Mouse (Mus musculus) embryonic facial prominence, embryonic 12.5 days (tissue): ENCODE measurements around the gene Ube2d1. TPM values are rescaled to one million over a fixed set of nuclear protein-coding genes. Genes with fewer than 3 reads are reported as not detected.

ENCODE experiments used
- ATAC-seq: fragments of 200-750 bp; cut with Nextera tagmentation; 2 replicates; pipeline ENCODE4 v1.8.0; 2017; ENCODE audit not compliant: insufficient number of reproducible peaks, insufficient read depth, low FRiP score, low TSS enrichment
- H3K27ac ChIP-seq: fragments of 300-500 bp; sonication (generic); 2 replicates; pipeline ENCODE4 v1.5.1; 2016; ENCODE audit warnings: mild to moderate bottlenecking
- H3K27me3 ChIP-seq: fragments of 300-500 bp; sonication (generic); 2 replicates; pipeline ENCODE4 v1.6.1; 2016; ENCODE audit warnings: mild to moderate bottlenecking, moderate library complexity
- H3K36me3 ChIP-seq: fragments of 300-500 bp; sonication (generic); 2 replicates; pipeline ENCODE4 v1.6.1; 2016; ENCODE audit warnings: mild to moderate bottlenecking
- H3K4me1 ChIP-seq: fragments of 300-500 bp; sonication (generic); 2 replicates; pipeline ENCODE4 v1.6.1; 2016
- H3K4me2 ChIP-seq: fragments of 300-500 bp; sonication (generic); replicated peaks from 2 replicates; pipeline ENCODE4 v1.6.1; 2016; ENCODE audit warnings: mild to moderate bottlenecking, moderate library complexity
- H3K4me3 ChIP-seq: fragments of 300-500 bp; sonication (generic); 2 replicates; pipeline ENCODE4 v1.5.1; 2016; ENCODE audit warnings: mild to moderate bottlenecking
- H3K9ac ChIP-seq: fragments of 300-500 bp; sonication (generic); 2 replicates; pipeline ENCODE4 v1.6.1; 2016; ENCODE audit warnings: mild to moderate bottlenecking, moderate library complexity
- H3K9me3 ChIP-seq: fragments of 300-500 bp; sonication (generic); 2 replicates; pipeline ENCODE4 v1.6.1; 2016; ENCODE audit warnings: mild to moderate bottlenecking, moderate library complexity
- WGBS: fragments of 180-500 bp; shearing (Covaris S2); methylation state at CpG from one replicate; pipeline ENCODE4 v1.1.7; 2016; 5-methylcytosine and 5-hydroxymethylcytosine counted together
- polyA plus RNA-seq: library from polyadenylated mRNA; unstranded; fragments of >200 nt; fragmentation: Nextera tagmentation; extraction: Ambion mirVana; gene quantifications from 2 replicates; pipeline ENCODE4 v1.2.1, GENCODE M21; 2016

Ube2d1 gene
- polyA plus RNA-seq, 1 experiment from 2014 or later: 86.5 TPM

DNA sequence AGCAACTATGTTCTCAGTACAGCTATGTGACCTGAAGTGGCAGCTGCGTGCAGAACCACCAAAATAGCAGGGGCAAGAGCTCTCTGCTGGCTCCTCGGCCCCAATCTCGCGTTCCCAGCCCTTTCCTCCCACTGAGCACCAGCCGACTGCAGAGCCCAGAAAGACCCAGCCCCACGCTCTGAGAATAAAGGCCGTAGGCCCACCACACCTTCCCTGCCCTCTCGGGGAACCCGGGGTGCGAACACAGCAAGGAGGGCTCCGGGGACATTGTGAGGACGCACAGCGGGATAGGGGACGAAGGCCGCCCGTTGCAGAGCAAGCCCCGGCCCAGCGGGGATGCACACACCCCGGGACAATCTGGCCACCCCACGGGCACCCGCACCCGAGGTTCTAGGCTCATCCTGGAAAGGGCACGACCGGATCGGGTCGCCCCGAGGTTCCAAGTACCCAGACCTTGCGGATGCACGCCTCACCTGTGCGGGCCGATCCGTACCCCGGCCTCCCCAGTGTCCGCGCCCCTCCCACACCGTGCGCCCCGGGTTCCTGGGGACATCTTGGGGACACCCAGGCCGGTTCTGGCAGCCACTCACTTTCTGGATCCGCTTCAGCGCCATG lies 444 bp downstream of the Ube2d1 start:
- under 1% methylated on average over 39 of the region's 41 CpGs for WGBS
- H3K9ac ChIP-seq: peak overlapping the region; percentile 97
- H3K4me1 ChIP-seq: peaks cover 16% of the 10 kb centered on the region
- H3K4me2 ChIP-seq: peak overlapping the region; percentile 60
- H3K4me3 ChIP-seq: peak overlapping the region; percentile 94
- H3K9me3 ChIP-seq: no peaks in the 10 kb centered on the region
- no peaks in the 10 kb centered on the region for H3K27me3 ChIP-seq
- ATAC-seq: peak; percentile 72
- peak overlapping the region; percentile 80 for H3K27ac ChIP-seq
- no peaks in the 10 kb centered on the region for H3K36me3 ChIP-seq

DNA sequence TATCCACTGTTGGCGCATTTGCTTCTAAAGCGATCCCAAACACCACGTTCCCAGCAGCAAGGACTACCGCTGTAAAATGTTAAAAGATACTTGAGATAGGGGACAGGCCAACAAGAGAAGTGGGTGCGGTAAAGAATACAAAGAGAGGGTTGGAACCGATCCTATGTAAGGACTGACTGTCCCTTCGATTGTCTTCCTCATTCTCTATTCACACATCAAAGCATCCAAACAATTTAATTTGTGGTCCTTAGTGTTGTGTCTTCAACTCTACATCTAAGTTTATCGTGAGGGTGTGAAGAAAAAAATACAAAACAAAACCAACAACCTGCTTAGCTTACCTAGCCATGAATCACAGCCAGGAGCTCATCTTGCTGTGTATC lies 941 bp downstream of the Ube2d1 start:
- Histone ChIP-seq H3K9me3 (no peaks in the 10 kb centered on the region), H3K4me3 (peak overlapping the region; percentile 94), H3K36me3 (no peaks in the 10 kb centered on the region), H3K4me2 (peak overlapping the region; percentile 60), H3K27ac (no peak overlapping the region; the same call in 1 of the 2 replicates), H3K9ac (peak overlapping the region; percentile 97), H3K27me3 (no peaks in the 10 kb centered on the region), H3K4me1 (peaks cover 16% of the 10 kb centered on the region)
- ATAC-seq: no peak
- 18% methylated on average over 8 of the region's 8 CpGs for WGBS

- 51% methylated on average over 9 of the region's 9 CpGs for WGBS
- H3K27ac ChIP-seq: no peak overlapping the region
- H3K27me3 ChIP-seq: no peaks in the 10 kb centered on the region
- no peak overlapping the region for H3K4me2 ChIP-seq
- no peak for ATAC-seq
- H3K4me3 ChIP-seq: no peak overlapping the region
- H3K4me1 ChIP-seq: peaks cover 5% of the 10 kb centered on the region; the same call in 1 of the 2 replicates
- no peak overlapping the region for H3K9ac ChIP-seq
- 0 out of 2 replicates have a peak, but pooled peaks cover 6% of the 10 kb centered on the region for H3K36me3 ChIP-seq
- H3K9me3 ChIP-seq: no peaks in the 10 kb centered on the region
Observed at GRCm38 (mm10) chr10:71273008-71273739, 11.9 kb downstream of the Ube2d1 start.

DNA sequence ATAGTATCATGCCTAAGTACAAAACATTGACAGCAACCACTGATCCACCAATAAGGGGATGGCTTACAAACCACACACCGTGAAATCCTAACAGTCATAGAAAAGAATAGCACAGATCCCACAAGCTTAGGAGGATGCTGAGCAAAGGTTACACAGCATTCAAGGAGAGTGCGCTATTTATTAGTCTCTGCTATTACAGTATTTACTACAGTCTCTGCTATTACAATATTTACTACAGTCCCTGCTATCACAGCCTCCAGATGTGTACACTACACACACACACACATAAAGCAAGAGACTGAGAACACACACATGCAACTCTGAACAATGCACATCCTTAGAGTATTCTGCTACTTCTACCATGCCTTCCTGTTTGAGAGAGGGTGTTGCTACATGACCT lies 17.1 kb downstream of the Ube2d1 start:
- H3K4me3 ChIP-seq: no peak overlapping the region
- H3K36me3 ChIP-seq: no peaks in the 10 kb centered on the region
- no peak overlapping the region for H3K9ac ChIP-seq
- no peak for ATAC-seq
- peaks cover 2% of the 10 kb centered on the region; the same call in 1 of the 2 replicates for H3K4me1 ChIP-seq
- WGBS: 85% methylated on average over 2 of the region's 2 CpGs
- H3K4me2 ChIP-seq: no peak overlapping the region
- H3K27ac ChIP-seq: no peak overlapping the region
- no peaks in the 10 kb centered on the region for H3K9me3 ChIP-seq
- no peaks in the 10 kb centered on the region for H3K27me3 ChIP-seq

GRCm38 (mm10) chr10:71267511-71267910 lies 17.6 kb downstream of the Ube2d1 start:
- Histone ChIP-seq H3K4me3 (no peak overlapping the region), H3K4me1 (peaks cover 2% of the 10 kb centered on the region; the same call in 1 of the 2 replicates), H3K4me2 (no peak overlapping the region), H3K27me3 (no peaks in the 10 kb centered on the region), H3K9me3 (no peaks in the 10 kb centered on the region), H3K9ac (no peak overlapping the region), H3K27ac (no peak overlapping the region), H3K36me3 (no peaks in the 10 kb centered on the region)
- WGBS: 87% methylated on average over 11 of the region's 11 CpGs
- no peak for ATAC-seq

DNA sequence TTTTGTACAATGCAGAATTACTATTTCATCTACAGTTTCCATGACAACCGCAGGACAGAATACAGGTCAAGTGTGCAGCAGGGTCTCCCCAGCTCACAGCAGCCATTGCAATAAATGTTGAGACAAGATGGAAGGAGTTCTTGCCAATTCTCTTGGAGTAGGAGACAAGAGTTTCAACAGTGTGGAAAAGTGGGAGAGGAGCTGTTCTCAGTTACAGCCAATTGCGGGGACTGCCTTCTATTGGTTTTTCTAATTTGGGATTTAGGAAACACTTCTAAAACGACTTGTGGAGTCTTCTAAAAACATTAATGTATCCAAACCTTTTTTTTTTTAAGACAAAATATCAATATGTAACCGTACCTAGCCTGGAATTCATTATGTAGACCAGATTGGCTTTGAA lies 20.0 kb downstream of the Ube2d1 start:
- Histone ChIP-seq H3K27me3 (no peaks in the 10 kb centered on the region), H3K4me2 (no peak overlapping the region), H3K9ac (no peak overlapping the region), H3K9me3 (no peaks in the 10 kb centered on the region), H3K4me1 (peaks cover 2% of the 10 kb centered on the region; the same call in 1 of the 2 replicates), H3K36me3 (peaks cover 11% of the 10 kb centered on the region; the same call in 1 of the 2 replicates), H3K27ac (no peak overlapping the region), H3K4me3 (no peak overlapping the region)
- WGBS: 70% methylated on average over 4 of the region's 4 CpGs
- no peak for ATAC-seq

- Histone ChIP-seq H3K27ac (no peak overlapping the region), H3K9ac (no peak overlapping the region), H3K4me2 (no peak overlapping the region), H3K4me3 (no peak overlapping the region), H3K36me3 (peaks cover 25% of the 10 kb centered on the region), H3K27me3 (no peaks in the 10 kb centered on the region), H3K4me1 (peaks cover 2% of the 10 kb centered on the region; the same call in 1 of the 2 replicates), H3K9me3 (no peaks in the 10 kb centered on the region)
- no peak for ATAC-seq
- WGBS: 86% methylated on average over 8 of the region's 8 CpGs
Observed at GRCm38 (mm10) chr10:71261637-71262036, 23.4 kb downstream of the Ube2d1 start.

GRCm38 (mm10) chr10:71258943-71259342 lies 26.1 kb downstream of the Ube2d1 start:
- H3K4me3 ChIP-seq: no peak overlapping the region
- H3K9ac ChIP-seq: no peak overlapping the region
- no peak overlapping the region for H3K4me2 ChIP-seq
- peaks cover 2% of the 10 kb centered on the region; the same call in 1 of the 2 replicates for H3K4me1 ChIP-seq
- peaks cover 42% of the 10 kb centered on the region for H3K36me3 ChIP-seq
- ATAC-seq: no peak
- no peaks in the 10 kb centered on the region for H3K9me3 ChIP-seq
- no peaks in the 10 kb centered on the region for H3K27me3 ChIP-seq
- H3K27ac ChIP-seq: no peak overlapping the region
- WGBS: 73% methylated on average over 5 of the region's 5 CpGs

GRCm38 (mm10) chr10:71258516-71258915 lies 26.5 kb downstream of the Ube2d1 start:
- 84% methylated on average over 8 of the region's 8 CpGs for WGBS
- Histone ChIP-seq H3K9ac (no peak overlapping the region), H3K4me1 (no peaks in the 10 kb centered on the region; the same call in 1 of the 2 replicates), H3K4me3 (no peak overlapping the region), H3K36me3 (peaks cover 42% of the 10 kb centered on the region), H3K4me2 (no peak overlapping the region), H3K9me3 (no peaks in the 10 kb centered on the region), H3K27ac (no peak overlapping the region), H3K27me3 (no peaks in the 10 kb centered on the region)
- no peak for ATAC-seq

DNA sequence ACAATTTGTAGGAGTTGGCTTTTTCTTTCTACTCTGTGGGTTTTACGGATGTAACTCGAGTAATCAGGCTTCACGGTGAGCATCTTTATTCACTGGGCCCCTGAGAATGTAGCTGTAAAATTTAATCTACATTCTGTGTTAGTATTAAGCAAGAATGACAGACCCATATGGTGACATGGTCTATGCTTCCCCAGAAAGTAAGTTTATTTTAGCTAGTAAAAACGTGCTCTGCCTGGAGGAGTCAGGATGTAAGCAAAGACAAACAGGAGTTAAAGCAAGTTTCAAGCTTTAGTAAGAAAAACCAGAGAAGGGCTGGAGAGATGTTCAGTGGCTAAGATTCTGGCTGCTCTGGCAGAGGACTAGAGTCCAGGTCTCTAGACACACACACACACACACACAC lies 31.9 kb downstream of the Ube2d1 start:
- Histone ChIP-seq H3K36me3 (peaks cover 26% of the 10 kb centered on the region), H3K27me3 (no peaks in the 10 kb centered on the region), H3K9me3 (no peaks in the 10 kb centered on the region), H3K4me3 (no peak overlapping the region), H3K4me2 (no peak overlapping the region), H3K4me1 (no peaks in the 10 kb centered on the region), H3K9ac (no peak overlapping the region), H3K27ac (no peak overlapping the region)
- ATAC-seq: no peak
- 60% methylated on average over 4 of the region's 4 CpGs for WGBS

DNA sequence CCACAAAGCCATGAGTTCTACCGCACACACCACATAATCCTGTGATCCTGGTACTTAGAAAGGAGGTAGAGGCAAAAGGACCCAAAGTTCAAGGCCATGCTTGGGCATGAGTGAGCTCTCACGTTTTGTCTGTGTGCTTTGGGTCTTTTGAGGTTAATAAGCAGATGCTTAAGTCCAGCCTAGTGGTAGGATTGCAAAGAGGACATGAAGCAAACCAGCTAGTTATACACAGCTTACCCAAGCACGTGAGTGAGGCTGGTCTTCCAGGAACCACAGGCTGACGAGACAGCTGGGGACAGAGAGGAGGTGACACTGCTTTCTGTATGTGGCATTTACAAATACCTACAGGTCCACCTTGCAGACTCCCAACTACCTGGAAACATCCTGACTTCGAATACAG lies 32.6 kb downstream of the Ube2d1 start:
- Histone ChIP-seq H3K4me2 (no peak overlapping the region), H3K4me3 (no peak overlapping the region), H3K9me3 (no peaks in the 10 kb centered on the region), H3K27me3 (no peaks in the 10 kb centered on the region), H3K9ac (no peak overlapping the region), H3K27ac (no peak overlapping the region), H3K4me1 (no peaks in the 10 kb centered on the region), H3K36me3 (peaks cover 20% of the 10 kb centered on the region; the same call in 1 of the 2 replicates)
- no peak for ATAC-seq
- 81% methylated on average over 5 of the region's 5 CpGs for WGBS

DNA sequence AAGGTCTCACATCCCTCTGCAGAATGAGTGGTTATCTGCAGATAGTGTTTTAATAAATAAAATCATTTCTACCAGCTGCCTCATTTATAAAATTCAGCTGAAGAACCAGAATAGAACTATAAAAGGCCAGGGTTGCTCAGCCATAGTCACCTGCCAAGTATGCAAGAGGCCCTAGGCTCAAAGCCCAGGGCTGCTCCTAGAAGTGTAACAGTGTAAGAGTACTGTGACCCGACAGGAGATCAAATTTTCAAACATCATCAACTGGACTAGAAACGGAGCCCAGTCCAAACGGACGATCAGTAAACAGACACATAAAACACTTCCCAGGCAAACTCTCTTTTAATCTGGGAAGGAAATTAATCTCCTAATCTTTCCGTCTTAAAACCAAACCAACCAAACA lies 33.2 kb downstream of the Ube2d1 start:
- Histone ChIP-seq H3K27ac (no peak overlapping the region), H3K4me2 (no peak overlapping the region), H3K9me3 (no peaks in the 10 kb centered on the region), H3K4me3 (no peak overlapping the region), H3K4me1 (no peaks in the 10 kb centered on the region), H3K36me3 (peaks cover 20% of the 10 kb centered on the region; the same call in 1 of the 2 replicates), H3K27me3 (no peaks in the 10 kb centered on the region), H3K9ac (no peak overlapping the region)
- 77% methylated on average over 5 of the region's 5 CpGs for WGBS
- ATAC-seq: no peak
